8 mouse cellular contexts compared by ENCODE assay signal in the genomic region with DNA sequence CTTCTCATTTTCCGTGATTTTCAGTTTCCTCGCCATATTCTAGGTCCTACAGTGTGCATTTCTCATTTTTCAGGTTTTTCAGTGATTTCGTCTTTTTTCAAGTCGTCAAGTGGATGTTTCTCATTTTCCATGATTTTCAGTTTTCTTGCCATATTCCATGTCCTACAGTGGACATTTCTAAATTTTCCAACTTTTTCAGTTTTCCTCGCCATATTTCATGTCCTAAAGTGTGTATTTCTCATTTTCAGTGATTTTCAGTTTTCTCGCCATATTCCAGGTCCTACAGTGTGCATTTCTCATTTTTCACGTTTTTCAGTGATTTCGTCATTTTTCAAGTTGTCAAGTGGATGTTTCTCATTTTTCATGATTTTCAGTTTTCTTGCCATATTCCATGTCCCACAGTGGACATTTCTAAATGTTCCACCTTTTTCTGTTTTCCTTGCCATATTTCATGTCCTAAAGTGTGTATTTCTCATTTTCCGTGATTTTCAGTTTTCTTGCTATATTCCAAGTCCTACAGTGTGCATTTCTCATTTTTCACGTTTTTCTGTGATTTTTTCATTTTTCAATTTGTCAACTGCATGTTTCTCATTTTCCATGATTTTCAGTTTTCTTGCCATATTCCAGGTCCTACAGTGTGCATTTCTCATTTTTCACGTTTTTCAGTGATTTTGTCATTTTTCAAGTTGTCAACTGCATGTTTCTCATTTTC. TPM values are rescaled to one million over a fixed set of nuclear protein-coding genes. Genes with fewer than 3 reads are reported as not detected.
DNase-seq lines count a peak whose midpoint lies in the region; ATAC-seq lines count a peak whose summit lies in the region.
"Not testable (repeated sequence)": the region's sequence is repeated elsewhere in the genome, so short reads cannot be mapped to it uniquely, and the experiment has no call there.

No protein-coding gene starts in this region.

- not testable (repeated sequence) for H3K36me3 ChIP-seq in embryonic facial prominence, embryonic 11.5 days (replicated peaks; ENCODE audit: control insufficient read depth, insufficient read depth, low read depth, low read length); intestine, embryonic 14.5 days (ENCODE audit: control insufficient read depth, insufficient read depth, low read length)

- not testable (repeated sequence) for H3K4me1 ChIP-seq in embryonic facial prominence, embryonic 11.5 days (ENCODE audit: control insufficient read depth, insufficient read depth, low read length); intestine, embryonic 14.5 days (replicated peaks; ENCODE audit: control insufficient read depth, insufficient read depth, low read length)

- DNase-seq in adrenal gland, adult 18-20 months (ENCODE audit: low spot score in 2 of 2) = peak; percentile 88 to 100
- DNase-seq in embryonic facial prominence, embryonic 11.5 days (ENCODE audit: low spot score) = peak; percentile 70
- DNase-seq in gonadal fat pad, adult 2 months (ENCODE audit: low read depth) = peak; percentile 0
- peak; percentile 32 for DNase-seq in intestine, embryonic 14.5 days (ENCODE audit: low spot score)
- DNase-seq in left cerebral cortex, adult 8-10 months (ENCODE audit: low spot score in 2 of 2) = peak; percentile 93 to 99
- peak; percentile 97 to 100 for DNase-seq in lung, postnatal 4 days
- peak; percentile 79 to 99 for DNase-seq in right cerebral cortex, adult 2 months (ENCODE audit: low spot score in 2 of 2)
- peak; percentile 98 to 100 for DNase-seq in urinary bladder, postnatal 36 days (ENCODE audit: low spot score in 2 of 2)

- not testable (repeated sequence) for H3K27me3 ChIP-seq in embryonic facial prominence, embryonic 11.5 days (ENCODE audit: control insufficient read depth, insufficient read depth, low read length); intestine, embryonic 14.5 days (replicated peaks; ENCODE audit: control insufficient read depth, insufficient read depth, low read length)

- not testable (repeated sequence) for H3K4me3 ChIP-seq in embryonic facial prominence, embryonic 11.5 days (ENCODE audit: low read depth, low read length); intestine, embryonic 14.5 days (ENCODE audit: low read depth, low read length)

- H3K9me3 ChIP-seq in embryonic facial prominence, embryonic 11.5 days (replicated peaks; ENCODE audit: control insufficient read depth, low read length); intestine, embryonic 14.5 days (ENCODE audit: control insufficient read depth, low read length): not testable (repeated sequence)

- H3K4me2 ChIP-seq in embryonic facial prominence, embryonic 11.5 days (ENCODE audit: low read depth, low read length); intestine, embryonic 14.5 days (ENCODE audit: low read length): not testable (repeated sequence)

- peak; percentile 88 for ATAC-seq in embryonic facial prominence, embryonic 11.5 days (replicated peaks; ENCODE audit: insufficient number of reproducible peaks, low FRiP score, low TSS enrichment, low read depth)
- peak; percentile 89 for ATAC-seq in intestine, embryonic 14.5 days (replicated peaks; ENCODE audit: low FRiP score, low TSS enrichment, low read depth)

- WGBS in embryonic facial prominence, embryonic 11.5 days = 54% methylated on average over 8 of the region's 11 CpGs
- 53% methylated on average over 8 of the region's 11 CpGs for WGBS in intestine, embryonic 14.5 days

- not testable (repeated sequence) for H3K9ac ChIP-seq in embryonic facial prominence, embryonic 11.5 days (replicated peaks; ENCODE audit: low read length); intestine, embryonic 14.5 days (ENCODE audit: low read length)

- H3K27ac ChIP-seq in embryonic facial prominence, embryonic 11.5 days (replicated peaks; ENCODE audit: low read depth, low read length); intestine, embryonic 14.5 days (ENCODE audit: low read depth): not testable (repeated sequence)

RNA-seq across cellular contexts. Expression of a gene that starts 1.0 kb away (rescaled TPM):
- not detected for total RNA-seq in adrenal gland, adult 18-20 months (2021)
- not detected in 2 replicates for polyA plus RNA-seq in embryonic facial prominence, embryonic 11.5 days (2014; fragmentation: Nextera tagmentation; extraction: Ambion mirVana)
- not detected in 2 replicates for polyA plus RNA-seq in gonadal fat pad, adult 2 months (2012; rRNA removed)
- not detected in 2 replicates for polyA plus RNA-seq in intestine, embryonic 14.5 days (2014; fragmentation: Nextera tagmentation; extraction: Ambion mirVana)
- not detected for total RNA-seq in left cerebral cortex, adult 8-10 months (2022)

RNA-seq across cellular contexts. Expression of a gene that starts 1.4 kb away (rescaled TPM):
- total RNA-seq in adrenal gland, adult 18-20 months (2021) = not detected
- polyA plus RNA-seq in embryonic facial prominence, embryonic 11.5 days (2014; fragmentation: Nextera tagmentation; extraction: Ambion mirVana) = not detected in 2 replicates
- not detected in 2 replicates for polyA plus RNA-seq in gonadal fat pad, adult 2 months (2012; rRNA removed)
- not detected in 2 replicates for polyA plus RNA-seq in intestine, embryonic 14.5 days (2014; fragmentation: Nextera tagmentation; extraction: Ambion mirVana)
- total RNA-seq in left cerebral cortex, adult 8-10 months (2022) = not detected

RNA-seq across cellular contexts. Expression of a gene that starts 10.8 kb away (rescaled TPM):
- under 1 TPM in 1 of 2 experiments, not detected in 1; 0.74 TPM for total RNA-seq in adrenal gland, adult 18-20 months (2021)
- not detected in 2 replicates for polyA plus RNA-seq in embryonic facial prominence, embryonic 11.5 days (2014; fragmentation: Nextera tagmentation; extraction: Ambion mirVana)
- polyA plus RNA-seq in gonadal fat pad, adult 2 months (2012; rRNA removed) = not detected in 2 replicates
- polyA plus RNA-seq in intestine, embryonic 14.5 days (2014; fragmentation: Nextera tagmentation; extraction: Ambion mirVana) = not detected in 2 replicates
- total RNA-seq in left cerebral cortex, adult 8-10 months (2022) = 1 to 10 TPM in 1 of 4 experiments, not detected in 3; 1.5 TPM

RNA-seq across cellular contexts. Expression of a gene that starts 13.3 kb away (rescaled TPM):
- not detected for total RNA-seq in adrenal gland, adult 18-20 months (2021)
- not detected in 2 replicates for polyA plus RNA-seq in embryonic facial prominence, embryonic 11.5 days (2014; fragmentation: Nextera tagmentation; extraction: Ambion mirVana)
- polyA plus RNA-seq in gonadal fat pad, adult 2 months (2012; rRNA removed) = not detected in 2 replicates
- not detected in 2 replicates for polyA plus RNA-seq in intestine, embryonic 14.5 days (2014; fragmentation: Nextera tagmentation; extraction: Ambion mirVana)
- not detected for total RNA-seq in left cerebral cortex, adult 8-10 months (2022)

RNA-seq across cellular contexts. Expression of a gene that starts 15.1 kb away (rescaled TPM):
- 1 to 10 TPM in 1 of 2 experiments, not detected in 1; 2.0 TPM for total RNA-seq in adrenal gland, adult 18-20 months (2021)
- not detected in 2 replicates for polyA plus RNA-seq in embryonic facial prominence, embryonic 11.5 days (2014; fragmentation: Nextera tagmentation; extraction: Ambion mirVana)
- not detected in 2 replicates for polyA plus RNA-seq in gonadal fat pad, adult 2 months (2012; rRNA removed)
- not detected in 2 replicates for polyA plus RNA-seq in intestine, embryonic 14.5 days (2014; fragmentation: Nextera tagmentation; extraction: Ambion mirVana)
- 1 to 10 TPM in 2 of 4 experiments, under 1 TPM in 2; 0.53 to 1.6 (median 1.1) TPM for total RNA-seq in left cerebral cortex, adult 8-10 months (2022)

Comparison
In these comparisons a context has a peak if more than half of its experiments do, and no peak if none do; other contexts are left out.
1. DNase-seq: peak in every context shown above with its lines; median percentile 99 in urinary bladder, postnatal 36 days; 98 in lung, postnatal 4 days; 96 in left cerebral cortex, adult 8-10 months; 94 in adrenal gland, adult 18-20 months; 89 in right cerebral cortex, adult 2 months; 70 in embryonic facial prominence, embryonic 11.5 days; 32 in intestine, embryonic 14.5 days; 0 in gonadal fat pad, adult 2 months.